Mouse (Mus musculus): ENCODE results near the gene 2010111I01Rik. TPM values are rescaled to one million over a fixed set of nuclear protein-coding genes. Genes with fewer than 3 reads are reported as not detected.
A peak's percentile ranks its signal among the peaks of the same experiment; 100 is the strongest.

The 2010111I01Rik gene
- total and polyA plus RNA-seq, 2 experiments, result 40.8 to 78.1 TPM

DNA sequence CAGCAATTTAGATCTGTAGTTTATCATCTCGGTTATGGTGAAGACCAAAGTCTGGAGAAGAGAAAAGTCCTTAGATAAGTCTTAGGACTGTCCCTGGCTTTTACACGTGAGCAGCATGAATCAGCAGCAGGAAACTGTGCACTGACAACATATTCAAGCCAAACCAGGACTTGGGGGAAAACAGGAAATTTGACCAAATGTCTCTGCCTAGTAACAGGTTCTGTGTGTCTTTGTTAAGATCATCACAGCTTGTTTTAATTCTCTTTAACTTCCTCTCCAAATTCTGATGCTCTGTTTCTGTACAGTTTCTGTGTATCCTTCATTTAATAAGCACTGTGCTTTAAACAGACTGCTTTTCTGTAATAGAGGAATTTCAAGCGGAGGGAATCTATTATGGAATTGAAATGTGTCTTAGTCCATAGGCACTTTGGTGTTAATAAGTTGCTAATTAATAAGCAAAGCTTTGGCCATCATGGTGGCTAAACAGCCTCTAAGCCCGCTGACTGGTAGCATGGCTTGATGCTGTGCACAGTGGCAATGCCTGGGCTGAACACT, 147.4 kb downstream of the 2010111I01Rik start:
- H3K27ac ChIP-seq (replicated peaks; ENCODE audit: insufficient read depth, low read depth, low read length), result peak overlapping the region; percentile 47; the same call in 1 of the 2 replicates
- H3K27me3 ChIP-seq (ENCODE audit: control insufficient read depth, insufficient read depth, low read length), result no peaks in the 10 kb centered on the region
- no peaks in the 10 kb centered on the region; the same call in 1 of the 2 replicates for H3K79me2 ChIP-seq (ENCODE audit: control insufficient read depth, insufficient read depth, low read length)
- TF ChIP-seq CTCF (IDR thresholded peaks at IDR 0.05; ENCODE audit: low read depth, low read length) (no peak), POLR2A (IDR thresholded peaks at IDR 0.05; ENCODE audit: extremely low read depth, insufficient read depth, low read length) (no peak)
- H3K4me1 ChIP-seq (ENCODE audit: control insufficient read depth, insufficient read depth, low read length), result peaks cover 13% of the 10 kb centered on the region
- H3K36me3 ChIP-seq (ENCODE audit: control insufficient read depth, insufficient read depth, low read length), result no peaks in the 10 kb centered on the region
- DNase-seq (ENCODE audit: extremely low read depth, low read depth, low spot score), result no peak
- no peak overlapping the region for H3K4me3 ChIP-seq (ENCODE audit: insufficient read depth, low read depth, low read length)
- WGBS, result 78% methylated on average over 4 of the region's 4 CpGs
- H3K9ac ChIP-seq (ENCODE audit: low read depth, low read length), result no peak overlapping the region

DNA sequence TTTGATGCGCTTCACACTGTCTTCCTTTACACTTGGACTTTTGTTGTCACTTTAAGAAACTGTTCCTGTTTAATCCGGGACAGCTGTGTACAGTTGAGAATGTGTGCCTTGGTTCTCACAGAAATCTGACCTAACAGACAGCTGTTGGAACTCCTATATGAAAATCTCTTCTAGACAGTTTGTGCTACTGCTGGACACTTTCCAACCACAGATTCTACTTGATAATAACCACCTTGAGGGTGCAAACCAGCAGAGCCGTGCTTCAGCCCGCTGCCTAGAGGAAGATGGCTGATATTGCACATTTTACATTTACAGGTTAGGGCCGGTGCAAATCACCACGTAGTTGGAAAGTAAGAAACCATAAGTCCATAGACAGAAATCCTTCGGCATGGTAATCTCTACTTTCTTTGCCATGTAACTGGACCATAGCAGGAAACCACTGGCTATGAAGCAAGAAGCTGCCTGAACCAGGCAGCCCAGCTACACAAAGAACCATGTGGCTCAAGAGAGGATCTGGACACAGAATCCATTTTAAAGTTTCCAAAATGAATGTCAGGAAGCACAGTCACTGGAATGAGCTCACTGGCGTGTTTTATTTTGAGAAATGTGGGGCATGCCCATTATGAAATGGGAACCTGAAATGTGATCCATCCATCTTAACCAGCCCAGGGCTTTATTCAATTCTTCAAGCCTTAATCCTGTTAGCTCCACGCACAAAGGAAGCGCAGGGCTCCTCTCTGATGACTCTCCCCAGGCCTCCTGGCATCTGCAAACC, 148.1 kb downstream of the 2010111I01Rik start:
- WGBS, result 87% methylated on average over 10 of the region's 10 CpGs
- Histone ChIP-seq H3K4me3 (ENCODE audit: insufficient read depth, low read depth, low read length) (no peak overlapping the region), H3K27me3 (ENCODE audit: control insufficient read depth, insufficient read depth, low read length) (no peaks in the 10 kb centered on the region), H3K27ac (replicated peaks; ENCODE audit: insufficient read depth, low read depth, low read length) (peak overlapping the region; percentile 20; the same call in 1 of the 2 replicates), H3K9ac (ENCODE audit: low read depth, low read length) (no peak overlapping the region), H3K79me2 (ENCODE audit: control insufficient read depth, insufficient read depth, low read length) (no peaks in the 10 kb centered on the region; the same call in 1 of the 2 replicates), H3K36me3 (ENCODE audit: control insufficient read depth, insufficient read depth, low read length) (no peaks in the 10 kb centered on the region), H3K4me1 (ENCODE audit: control insufficient read depth, insufficient read depth, low read length) (peaks cover 13% of the 10 kb centered on the region)
- DNase-seq (ENCODE audit: extremely low read depth, low read depth, low spot score), result no peak
- no peak for TF ChIP-seq POLR2A (IDR thresholded peaks at IDR 0.05; ENCODE audit: extremely low read depth, insufficient read depth, low read length)
- TF ChIP-seq CTCF (IDR thresholded peaks at IDR 0.05; ENCODE audit: low read depth, low read length), result no peak

DNA sequence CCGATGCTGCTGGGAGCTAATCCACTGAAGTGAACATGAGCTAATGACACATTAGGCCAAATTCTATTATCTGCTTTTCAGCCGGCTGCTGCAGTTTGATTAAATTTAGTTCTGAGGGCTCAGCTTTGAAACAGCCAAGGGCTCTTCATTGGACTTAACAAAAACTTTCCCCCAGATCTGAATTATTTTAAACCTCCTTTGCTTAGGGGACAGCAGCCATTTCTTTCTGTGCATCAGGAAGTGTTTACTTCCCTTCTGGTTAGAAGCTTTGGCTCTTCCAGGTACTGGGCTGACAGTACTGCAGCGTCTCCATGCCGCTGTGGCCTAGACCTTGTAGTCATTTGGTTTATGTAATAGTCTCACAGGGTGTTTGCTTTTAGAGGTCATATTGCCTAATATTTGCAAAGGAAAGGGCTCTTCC, 149.2 kb downstream of the 2010111I01Rik start:
- H3K27me3 ChIP-seq (ENCODE audit: control insufficient read depth, insufficient read depth, low read length), result no peaks in the 10 kb centered on the region
- 26% methylated on average over 4 of the region's 4 CpGs for WGBS
- DNase-seq (ENCODE audit: extremely low read depth, low read depth, low spot score), result peak; percentile 80
- no peak overlapping the region for H3K4me3 ChIP-seq (ENCODE audit: insufficient read depth, low read depth, low read length)
- H3K9ac ChIP-seq (ENCODE audit: low read depth, low read length), result no peak overlapping the region
- H3K27ac ChIP-seq (replicated peaks; ENCODE audit: insufficient read depth, low read depth, low read length), result peak overlapping the region; percentile 45; the same call in 1 of the 2 replicates
- H3K79me2 ChIP-seq (ENCODE audit: control insufficient read depth, insufficient read depth, low read length), result no peaks in the 10 kb centered on the region
- TF ChIP-seq CTCF (IDR thresholded peaks at IDR 0.05; ENCODE audit: low read depth, low read length), result no peak
- TF ChIP-seq POLR2A (IDR thresholded peaks at IDR 0.05; ENCODE audit: extremely low read depth, insufficient read depth, low read length), result no peak
- peaks cover 13% of the 10 kb centered on the region for H3K4me1 ChIP-seq (ENCODE audit: control insufficient read depth, insufficient read depth, low read length)
- H3K36me3 ChIP-seq (ENCODE audit: control insufficient read depth, insufficient read depth, low read length), result no peaks in the 10 kb centered on the region

DNA sequence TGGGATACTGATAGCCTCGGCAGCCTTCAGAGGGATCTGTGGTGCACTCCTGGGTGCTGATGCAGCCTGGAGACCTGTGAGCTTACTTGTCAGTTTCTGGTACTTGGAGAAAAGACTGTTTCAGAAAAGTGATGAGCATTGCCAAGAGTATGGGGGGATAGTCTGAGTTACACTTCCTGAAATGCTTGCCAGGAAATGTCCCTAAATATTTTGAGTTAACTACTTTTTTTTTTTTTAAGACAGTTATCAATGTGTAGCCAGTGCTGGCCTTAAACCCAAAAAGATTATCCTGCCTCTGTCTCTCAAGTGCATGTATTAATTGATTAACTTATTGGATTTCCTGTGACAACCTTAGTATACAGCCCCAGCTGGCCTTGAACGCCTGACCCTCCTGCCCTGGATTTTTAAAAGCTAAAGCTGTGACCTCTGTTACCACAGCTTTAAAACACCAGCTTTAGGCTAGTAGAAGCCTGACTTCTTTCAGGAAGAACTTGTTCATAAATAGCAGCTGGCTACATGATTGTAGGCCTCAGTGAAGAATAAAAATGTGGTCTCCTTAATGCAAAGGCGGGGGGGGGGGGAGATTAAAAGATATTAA, 150.6 kb downstream of the 2010111I01Rik start:
- H3K27me3 ChIP-seq (ENCODE audit: control insufficient read depth, insufficient read depth, low read length), result no peaks in the 10 kb centered on the region
- peak; percentile 66 for DNase-seq (ENCODE audit: extremely low read depth, low read depth, low spot score)
- WGBS, result 57% methylated on average over 3 of the region's 3 CpGs
- H3K27ac ChIP-seq (replicated peaks; ENCODE audit: insufficient read depth, low read depth, low read length), result peak overlapping the region; percentile 62; the same call in 1 of the 2 replicates
- H3K4me1 ChIP-seq (ENCODE audit: control insufficient read depth, insufficient read depth, low read length), result peaks cover 13% of the 10 kb centered on the region
- H3K9ac ChIP-seq (ENCODE audit: low read depth, low read length), result no peak overlapping the region
- H3K79me2 ChIP-seq (ENCODE audit: control insufficient read depth, insufficient read depth, low read length), result no peaks in the 10 kb centered on the region
- H3K4me3 ChIP-seq (ENCODE audit: insufficient read depth, low read depth, low read length), result no peak overlapping the region
- TF ChIP-seq POLR2A (IDR thresholded peaks at IDR 0.05; ENCODE audit: extremely low read depth, insufficient read depth, low read length) (no peak), CTCF (IDR thresholded peaks at IDR 0.05; ENCODE audit: low read depth, low read length) (no peak)
- H3K36me3 ChIP-seq (ENCODE audit: control insufficient read depth, insufficient read depth, low read length), result no peaks in the 10 kb centered on the region

DNA sequence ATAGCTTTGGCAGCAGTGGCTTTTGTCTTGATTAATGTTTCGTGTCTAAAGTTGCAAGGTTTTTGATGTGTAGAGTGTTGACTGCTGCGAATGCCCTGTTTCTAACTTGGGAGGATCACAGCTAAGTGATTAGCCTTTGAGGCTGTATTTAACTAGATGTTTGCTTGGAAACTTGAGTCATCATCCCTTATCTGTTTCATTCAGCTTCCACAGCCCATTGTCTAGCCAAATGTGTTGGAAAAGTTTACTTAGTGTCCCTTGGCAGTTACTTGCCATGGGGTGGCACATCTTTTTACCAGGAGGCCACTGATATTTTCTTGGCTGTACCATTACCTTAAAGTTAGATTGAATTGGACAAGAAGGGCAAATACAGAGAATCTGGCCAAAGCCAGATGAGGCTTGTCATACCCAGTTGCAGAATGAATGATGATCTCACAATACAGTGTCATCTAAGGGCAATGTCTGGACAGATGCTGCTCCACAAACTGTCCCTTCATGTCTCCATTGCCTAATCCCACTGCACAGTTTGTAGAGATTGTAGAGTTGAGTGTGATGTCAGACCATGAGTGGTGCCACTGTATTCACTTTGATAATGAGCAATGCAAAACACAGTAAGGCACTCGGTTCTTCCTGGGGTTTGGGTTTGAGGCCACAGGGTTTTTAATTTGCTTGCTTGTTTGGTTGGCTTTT, 152.9 kb downstream of the 2010111I01Rik start:
- Histone ChIP-seq H3K9ac (ENCODE audit: low read depth, low read length) (no peak overlapping the region), H3K4me1 (ENCODE audit: control insufficient read depth, insufficient read depth, low read length) (peaks cover 13% of the 10 kb centered on the region), H3K27ac (replicated peaks; ENCODE audit: insufficient read depth, low read depth, low read length) (no peak overlapping the region), H3K4me3 (ENCODE audit: insufficient read depth, low read depth, low read length) (no peak overlapping the region), H3K27me3 (ENCODE audit: control insufficient read depth, insufficient read depth, low read length) (no peaks in the 10 kb centered on the region), H3K79me2 (ENCODE audit: control insufficient read depth, insufficient read depth, low read length) (no peaks in the 10 kb centered on the region), H3K36me3 (ENCODE audit: control insufficient read depth, insufficient read depth, low read length) (no peaks in the 10 kb centered on the region)
- DNase-seq (ENCODE audit: extremely low read depth, low read depth, low spot score), result no peak
- WGBS, result 69% methylated on average over 3 of the region's 3 CpGs
- TF ChIP-seq POLR2A (IDR thresholded peaks at IDR 0.05; ENCODE audit: extremely low read depth, insufficient read depth, low read length), result no peak
- no peak for TF ChIP-seq CTCF (IDR thresholded peaks at IDR 0.05; ENCODE audit: low read depth, low read length)
